Mouse (Mus musculus): ENCODE measurements around the gene Akr1c19.
"Not testable (repeated sequence)": the region's sequence is repeated elsewhere in the genome, so short reads cannot be mapped to it uniquely, and the experiment has no call there.

Gene Akr1c19

DNA sequence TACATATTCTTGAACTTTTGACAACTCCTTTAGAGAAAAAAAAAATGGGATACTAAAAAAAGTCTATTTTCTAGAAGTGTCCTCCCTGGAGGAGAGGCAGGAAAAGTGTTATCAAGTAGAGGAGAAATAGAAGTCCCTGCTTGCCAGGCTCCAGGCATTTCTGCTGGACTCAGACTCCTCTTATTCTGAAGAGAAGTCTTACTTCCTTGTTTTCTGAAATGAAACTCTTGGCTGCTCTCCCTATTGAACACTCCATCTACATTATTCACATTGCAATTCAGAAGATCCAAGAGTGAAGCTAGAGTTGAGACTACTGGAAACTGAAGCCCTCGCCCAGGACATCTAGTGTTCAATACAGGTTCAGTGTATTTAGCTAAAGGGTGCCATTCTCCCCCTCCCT, at the start of gene Akr1c19:
Gene Akr1c19, plus strand, starts transcription at position 260 of the 400 bp plus-strand sequence.
- no peak for DNase-seq (ENCODE audit: low read depth, low spot score)

DNA sequence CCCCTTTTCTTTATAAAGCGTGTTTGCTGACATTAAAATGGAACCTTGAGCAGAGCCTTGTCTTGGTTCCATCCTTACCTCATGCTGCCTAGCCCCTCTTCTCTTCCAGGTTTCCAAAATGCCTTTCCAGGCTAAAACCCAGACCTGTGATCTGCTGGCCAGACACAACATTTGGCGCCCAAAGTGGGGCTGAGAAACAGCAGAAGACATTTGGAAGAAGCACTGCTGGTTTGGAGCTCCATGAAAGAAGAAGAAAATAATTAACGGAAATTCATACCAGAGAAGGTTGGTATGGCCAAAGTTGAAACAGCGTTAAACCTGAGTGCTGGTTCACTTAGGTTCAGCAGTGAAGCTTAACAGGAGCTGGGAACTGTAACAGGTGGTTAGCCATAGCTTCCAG, 47.2 kb upstream of the Akr1c19 start:
- DNase-seq (ENCODE audit: low read depth, low spot score): not testable (repeated sequence)

DNA sequence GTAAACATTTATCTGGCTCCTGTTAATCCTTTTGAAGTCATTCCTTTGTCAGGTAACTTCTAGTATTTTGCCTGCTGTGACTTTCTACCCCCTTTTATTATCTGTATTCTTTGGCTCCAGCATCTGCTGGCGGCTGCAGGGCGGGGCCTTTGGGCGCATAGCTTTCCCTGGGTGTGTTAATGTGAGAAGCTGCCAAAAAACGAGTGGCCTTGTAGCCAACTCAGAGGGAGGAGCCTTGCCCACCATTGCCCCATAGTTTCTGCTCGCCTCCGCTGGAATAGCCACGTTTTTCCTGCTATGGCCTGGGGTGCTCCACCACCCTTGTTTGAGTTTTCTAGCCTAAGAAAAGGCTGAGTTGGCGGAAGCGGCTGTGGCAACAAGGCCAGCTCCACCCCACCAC, 45.4 kb upstream of the Akr1c19 start:
- DNase-seq (ENCODE audit: low read depth, low spot score): no peak

DNA sequence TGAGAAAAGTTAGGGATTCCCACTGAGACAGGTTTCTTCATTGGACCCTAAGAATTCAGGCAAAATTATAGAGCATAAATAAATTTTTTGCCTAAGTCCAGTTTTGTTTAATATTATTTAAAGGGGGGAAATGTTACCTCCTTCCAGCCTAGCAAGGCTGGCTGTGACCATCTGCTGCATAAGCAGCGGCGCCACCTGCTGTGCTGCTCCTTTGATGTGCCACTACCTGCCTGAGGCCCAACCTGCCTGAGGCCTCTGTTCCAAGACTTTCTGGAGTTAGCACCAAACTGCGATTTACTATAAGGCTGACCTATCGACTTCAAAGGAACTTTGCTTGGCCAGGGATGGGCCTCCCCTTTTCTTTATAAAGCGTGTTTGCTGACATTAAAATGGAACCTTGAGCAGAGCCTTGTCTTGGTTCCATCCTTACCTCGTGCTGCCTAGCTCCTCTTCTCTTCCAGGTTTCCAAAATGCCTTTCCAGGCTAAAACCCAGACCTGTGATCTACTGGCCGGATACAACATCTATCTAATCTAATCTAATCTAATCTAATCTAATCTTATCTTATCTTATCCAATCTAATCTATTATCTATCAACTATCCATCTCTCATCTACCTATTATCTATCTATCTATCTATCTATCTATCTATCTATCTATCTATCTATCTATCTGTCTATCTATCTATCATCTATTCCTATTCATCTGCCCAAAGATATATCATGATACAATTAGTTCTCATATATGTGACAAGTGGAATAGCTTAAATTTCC, 41.7 kb upstream of the Akr1c19 start:
- DNase-seq (ENCODE audit: low read depth, low spot score): peak; percentile 2

DNA sequence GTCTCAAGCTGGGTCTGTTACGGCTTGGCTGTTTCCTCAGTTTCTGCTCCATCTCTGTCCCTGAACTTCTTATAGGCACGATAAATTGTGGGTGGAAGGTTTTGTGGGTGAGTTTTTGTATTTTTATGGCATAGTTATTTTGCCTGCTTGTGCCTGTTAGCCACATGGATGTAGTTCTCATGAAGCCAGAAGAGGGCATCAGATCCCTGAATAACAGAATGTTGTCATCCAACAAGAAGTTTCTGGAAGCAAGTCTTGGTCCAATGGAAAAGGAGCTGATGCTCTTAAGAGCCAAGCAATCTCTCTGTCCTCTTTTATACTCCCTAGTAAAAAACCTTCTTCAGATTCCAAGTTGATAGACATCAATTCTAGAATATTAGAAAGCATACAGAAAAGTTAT, 40.3 kb upstream of the Akr1c19 start:
- peak; percentile 37 for DNase-seq (ENCODE audit: low read depth, low spot score)

DNA sequence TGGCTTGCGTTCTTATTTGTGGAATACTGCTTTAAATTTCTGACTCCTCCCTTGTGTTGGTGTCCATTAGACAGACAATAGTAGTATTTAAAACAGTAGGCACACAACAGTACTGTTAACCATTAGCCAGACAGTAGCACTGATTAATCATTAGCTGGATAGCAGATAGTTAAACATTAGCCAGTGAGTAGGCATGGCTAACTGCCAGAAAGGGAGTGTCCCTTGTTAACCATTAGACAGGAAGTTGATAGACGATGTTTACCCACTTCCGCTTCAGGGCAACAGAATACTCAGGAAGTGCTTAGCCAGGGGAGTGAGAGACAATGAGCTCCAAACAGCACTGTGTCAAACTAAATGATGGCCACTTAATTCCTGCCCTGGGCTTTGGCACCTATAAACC, 37.6 kb upstream of the Akr1c19 start, which contains the start of gene Akr1c13:
Gene Akr1c13, plus strand, starts transcription at position 247 of the 400 bp plus-strand sequence.
- DNase-seq (ENCODE audit: low read depth, low spot score): no peak

DNA sequence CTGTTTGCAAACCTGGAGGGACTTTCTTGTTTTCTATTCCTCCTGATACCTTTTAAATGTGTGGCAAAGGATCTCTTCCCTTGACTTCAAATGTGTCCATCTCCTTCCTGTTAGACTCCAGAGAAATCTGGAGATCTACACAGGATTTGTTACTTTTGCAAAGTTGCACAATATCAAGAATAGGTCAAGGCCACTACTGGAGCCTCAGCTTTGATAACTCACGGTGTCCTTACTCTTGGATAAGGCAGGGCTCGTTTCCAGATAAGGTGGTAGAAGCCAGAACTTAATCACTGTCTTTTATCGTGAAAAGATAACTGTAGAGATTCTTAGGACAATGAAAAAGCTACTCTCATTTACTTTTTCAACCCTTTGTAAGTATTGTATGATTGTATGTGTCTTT, 36.0 kb upstream of the Akr1c19 start:
- DNase-seq (ENCODE audit: low read depth, low spot score): no peak

DNA sequence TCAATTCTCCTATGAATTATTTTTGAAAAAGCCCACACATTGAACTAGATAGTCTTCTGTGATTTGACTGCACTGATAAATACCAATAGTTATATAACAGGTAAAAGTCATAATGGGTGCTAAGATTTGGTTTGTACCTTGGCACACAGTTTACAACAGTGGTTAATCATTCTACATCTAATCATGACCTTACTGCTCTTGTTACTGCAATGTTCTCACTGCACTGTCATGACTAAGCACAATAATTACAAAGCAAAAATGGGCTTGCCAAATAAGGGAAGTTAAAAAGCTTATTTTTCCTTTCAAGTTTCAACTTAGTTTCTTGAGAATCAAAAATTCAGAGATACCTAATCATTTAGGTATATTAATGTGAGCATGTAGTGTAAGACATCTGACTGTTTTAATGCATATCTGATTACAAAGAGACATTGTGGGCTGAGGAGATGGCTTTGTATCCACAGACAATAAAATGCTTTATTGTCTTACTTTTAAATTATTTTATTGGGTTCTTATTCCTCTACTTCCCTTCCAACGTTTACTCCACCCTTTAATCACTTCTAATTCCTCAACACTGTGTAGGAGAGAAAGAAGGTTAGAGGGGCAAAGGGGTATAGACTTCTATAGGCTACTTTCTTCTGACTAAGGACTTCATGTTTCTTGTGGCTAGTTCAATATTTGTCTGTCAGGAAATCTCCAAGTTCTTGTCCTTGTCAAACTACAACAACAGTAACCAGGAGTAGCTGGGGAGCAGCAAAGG, 22.2 kb upstream of the Akr1c19 start:
- no peak for DNase-seq (ENCODE audit: low read depth, low spot score)

DNA sequence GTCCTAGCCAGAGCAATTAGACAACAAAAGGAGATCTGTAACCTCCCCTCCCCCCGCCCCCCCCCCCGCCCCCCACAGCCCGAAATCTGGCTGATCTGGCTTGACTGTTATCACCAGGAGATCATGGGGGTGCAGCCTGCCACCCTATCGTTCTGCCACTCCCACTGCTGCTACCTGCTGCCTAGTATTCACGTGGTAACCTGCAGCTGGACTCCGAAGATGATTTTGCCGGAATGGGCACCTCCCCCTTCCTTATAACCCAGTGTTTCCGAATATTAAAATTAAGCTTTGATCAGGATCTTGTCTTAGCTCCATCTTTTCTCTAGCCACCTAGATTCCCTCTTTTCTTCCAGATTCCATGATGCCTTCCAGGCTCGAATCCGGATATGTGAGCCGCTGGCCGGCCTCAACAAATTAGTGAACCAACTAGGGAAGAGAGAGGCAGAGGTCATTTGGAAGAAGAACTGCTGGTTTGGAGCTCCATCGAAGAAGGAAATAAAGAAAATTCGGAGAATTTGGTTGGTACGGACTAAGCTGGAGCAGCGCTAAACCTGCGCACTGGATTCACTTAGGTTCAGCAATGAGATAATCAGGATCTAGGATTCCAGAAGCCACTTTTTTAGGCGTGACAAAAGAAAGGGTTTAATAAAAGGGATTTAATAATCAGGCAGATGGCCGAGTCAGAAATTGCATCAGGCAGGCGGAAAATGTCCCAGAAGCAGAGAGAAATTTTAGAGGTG, 16.8 kb upstream of the Akr1c19 start:
- DNase-seq (ENCODE audit: low read depth, low spot score): no peak

DNA sequence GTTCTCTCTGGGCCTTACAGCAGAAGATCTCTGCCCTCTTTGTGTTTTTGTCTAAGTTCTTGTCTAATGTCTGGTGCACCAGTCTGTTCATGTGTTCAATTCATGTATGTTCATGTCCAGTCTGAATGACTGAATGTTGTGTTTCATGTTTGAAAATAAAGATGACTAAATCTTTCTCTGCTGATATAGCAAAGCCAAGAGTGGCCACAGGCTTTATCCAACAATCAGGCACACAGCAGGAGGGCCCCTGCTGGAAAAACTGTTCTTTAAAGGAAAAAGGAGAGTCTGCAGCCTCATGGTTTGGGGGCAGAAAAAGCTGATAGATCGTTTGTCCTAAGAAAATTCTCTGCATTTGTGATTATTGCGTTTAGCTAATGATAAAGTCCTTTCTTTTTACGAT, 16.2 kb upstream of the Akr1c19 start:
- no peak for DNase-seq (ENCODE audit: low read depth, low spot score)

DNA sequence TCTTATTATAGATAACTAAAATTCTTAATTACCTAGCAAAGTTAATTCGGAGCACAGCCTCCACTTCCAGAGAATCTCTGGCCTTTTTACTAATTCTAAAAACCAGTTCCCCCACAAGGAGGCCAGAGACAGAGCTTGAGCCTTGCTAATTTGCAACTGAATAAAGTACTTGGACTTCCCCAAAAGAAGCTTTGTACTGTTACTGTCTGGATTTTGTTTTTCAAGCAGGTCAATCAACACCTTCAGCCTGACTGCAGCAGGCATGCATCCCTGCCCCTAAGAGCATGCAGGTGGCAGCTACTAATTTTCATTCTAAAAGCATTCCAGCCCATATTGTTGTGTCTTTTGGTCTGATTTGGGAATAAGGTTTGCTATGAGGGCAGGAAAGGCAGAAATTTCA, 13.0 kb upstream of the Akr1c19 start:
- DNase-seq (ENCODE audit: low read depth, low spot score): not testable (repeated sequence)

DNA sequence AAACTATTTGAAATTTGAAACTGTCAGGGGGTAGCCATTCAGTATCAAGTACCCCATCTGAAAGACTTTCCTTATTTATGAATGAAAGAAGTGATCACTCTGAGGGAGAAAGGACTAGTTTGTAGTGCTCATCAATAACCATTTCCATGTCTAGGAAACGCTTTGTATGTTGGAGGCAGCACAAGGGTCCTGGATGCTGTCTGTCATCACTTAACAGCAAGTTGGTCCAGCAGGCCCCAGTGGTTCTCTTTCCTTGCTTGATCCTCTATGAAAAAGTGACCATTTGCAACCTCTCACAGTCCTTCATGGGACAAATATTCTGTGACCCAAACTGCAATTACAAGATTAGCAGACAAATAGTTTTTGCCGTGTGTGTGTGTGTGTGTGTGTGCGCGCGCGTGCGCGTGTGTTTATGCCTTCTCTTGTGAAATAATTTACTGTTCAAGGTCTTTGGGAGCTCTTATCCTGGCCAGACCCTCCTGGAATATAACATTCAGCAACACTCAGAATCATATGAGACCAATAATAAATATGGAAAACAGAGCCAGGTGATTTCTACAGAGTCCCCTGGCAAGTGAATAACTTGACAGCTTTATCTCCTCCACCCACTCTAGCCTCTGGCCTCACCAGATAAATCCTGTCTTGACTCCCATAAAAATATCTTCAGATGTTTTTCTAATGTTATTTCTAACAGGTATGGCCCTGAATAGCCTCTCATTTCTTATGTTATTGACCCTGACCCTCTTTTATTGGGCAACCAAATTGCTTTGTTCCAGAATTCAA, 2.5 kb downstream of the Akr1c19 start:
- DNase-seq (ENCODE audit: low read depth, low spot score): no peak

DNA sequence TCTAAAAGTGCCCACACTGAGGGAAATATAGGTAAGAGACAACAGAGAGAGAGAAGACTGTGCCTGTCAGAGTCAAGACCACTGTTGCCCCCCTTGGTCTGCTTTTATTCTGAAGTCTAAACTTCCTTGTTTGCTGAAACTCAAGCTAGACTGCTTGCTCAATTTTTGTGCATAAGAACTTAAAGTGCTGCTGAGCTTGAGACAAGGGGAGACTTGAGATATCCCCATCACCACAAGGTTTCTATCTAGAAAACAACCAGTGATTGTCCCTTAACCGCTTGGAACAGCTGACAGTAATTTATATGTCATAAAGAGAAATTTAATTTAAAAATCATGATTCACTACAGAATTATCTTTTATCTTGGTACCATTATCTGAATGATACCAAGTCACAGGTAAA, 4.6 kb downstream of the Akr1c19 start:
- no peak for DNase-seq (ENCODE audit: low read depth, low spot score)

DNA sequence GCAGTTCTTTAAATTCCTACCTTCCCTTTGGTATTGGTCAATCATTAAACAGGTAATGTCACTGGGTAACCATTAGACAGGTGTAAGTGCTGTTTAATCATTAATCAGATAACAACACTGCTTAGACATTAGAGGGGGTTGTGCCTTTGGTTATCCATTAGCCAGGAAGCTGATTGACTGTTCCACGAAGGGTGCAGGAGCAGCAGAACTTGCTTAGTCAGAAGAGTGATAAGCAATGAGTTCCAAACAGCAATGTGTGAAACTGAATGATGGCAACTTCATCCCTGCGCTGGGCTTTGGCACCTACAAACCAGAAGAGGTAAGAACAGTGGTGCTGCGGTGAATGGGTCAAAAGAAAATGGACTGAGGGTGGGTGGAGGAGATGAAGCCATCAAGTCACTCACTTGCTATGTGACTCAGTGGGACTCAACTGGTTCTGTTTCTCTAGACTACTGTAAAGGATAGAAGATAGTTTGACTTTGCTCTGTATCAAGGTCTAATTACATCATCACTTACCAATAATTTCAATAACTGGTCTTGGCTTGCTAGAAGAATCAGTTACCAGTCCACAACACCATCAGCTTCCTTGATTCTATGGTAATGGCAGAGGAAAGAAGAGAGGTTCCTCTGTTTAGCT, 5.2 kb downstream of the Akr1c19 start:
- no peak for DNase-seq (ENCODE audit: low read depth, low spot score)

DNA sequence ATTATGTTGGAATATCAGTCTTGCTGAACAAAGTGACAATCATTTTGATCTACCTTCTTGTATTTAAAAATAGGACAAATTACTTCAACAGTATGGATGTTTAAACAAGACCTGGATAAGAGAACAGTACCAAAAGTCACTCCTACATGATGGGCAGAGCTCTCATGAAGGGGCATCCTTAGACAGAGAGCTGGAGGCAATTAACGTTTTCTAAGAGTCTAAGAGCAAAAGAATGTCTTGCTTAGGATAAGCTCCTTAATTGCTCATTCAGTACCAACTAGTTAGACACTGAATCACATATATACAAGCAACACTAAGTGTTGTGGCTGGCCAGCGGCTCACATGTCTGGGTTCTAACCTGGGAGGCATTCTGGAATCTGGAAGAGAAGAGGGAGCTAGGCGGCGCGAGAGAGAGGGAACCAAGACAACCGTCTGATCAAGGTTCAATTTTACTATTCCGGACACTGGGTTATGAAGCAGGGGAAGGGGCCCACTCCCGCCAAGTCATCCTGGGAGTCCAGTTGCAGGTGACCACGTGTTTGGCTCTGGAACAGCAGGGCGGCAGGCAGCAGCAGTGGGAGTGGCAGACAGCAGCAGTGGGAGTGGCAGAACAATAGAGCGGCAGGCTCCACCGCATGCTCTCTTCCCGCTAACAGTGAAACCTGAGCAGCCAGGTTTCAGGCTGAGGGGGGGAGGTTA, 16.5 kb downstream of the Akr1c19 start:
- DNase-seq (ENCODE audit: low read depth, low spot score): peak; percentile 3

DNA sequence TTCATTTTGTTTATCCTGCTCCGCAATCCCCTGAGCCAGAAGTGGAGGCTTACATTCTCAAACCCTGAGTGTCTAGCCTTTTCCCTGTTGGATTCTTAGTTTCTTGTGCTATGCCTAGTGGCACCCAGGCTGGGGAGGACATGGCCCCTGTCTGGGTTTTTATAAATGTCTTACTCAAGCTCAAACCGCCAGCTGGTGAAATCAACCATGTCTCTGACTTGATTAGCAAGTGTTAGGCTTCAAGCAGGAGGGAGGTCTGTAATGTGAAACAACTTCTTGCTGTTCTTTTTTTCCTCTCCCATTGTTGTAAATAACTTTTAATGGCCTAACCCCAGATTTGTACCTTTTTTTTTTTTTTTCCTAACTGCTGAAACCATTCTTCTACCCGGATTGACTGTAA, 20.8 kb downstream of the Akr1c19 start:
- DNase-seq (ENCODE audit: low read depth, low spot score): no peak

DNA sequence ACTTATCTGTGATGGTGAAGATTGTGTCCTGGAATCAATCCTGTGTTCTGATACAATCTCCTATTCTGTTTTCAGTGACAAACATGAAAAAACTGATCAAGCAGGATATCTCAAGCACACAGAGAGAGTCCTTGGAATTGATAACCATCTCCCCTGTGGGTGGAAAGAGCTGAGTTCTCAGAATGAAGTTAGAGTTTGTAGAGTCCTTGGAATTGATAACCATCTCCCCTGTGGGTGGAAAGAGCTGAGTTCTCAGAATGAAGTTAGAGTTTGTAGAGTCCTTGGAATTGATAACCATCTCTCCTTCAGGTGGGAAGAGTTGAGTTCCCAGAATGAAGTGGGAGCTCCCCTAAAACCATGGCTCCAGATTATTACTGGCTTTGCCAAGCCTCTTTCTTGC, 28.4 kb downstream of the Akr1c19 start:
- DNase-seq (ENCODE audit: low read depth, low spot score): not testable (repeated sequence)

DNA sequence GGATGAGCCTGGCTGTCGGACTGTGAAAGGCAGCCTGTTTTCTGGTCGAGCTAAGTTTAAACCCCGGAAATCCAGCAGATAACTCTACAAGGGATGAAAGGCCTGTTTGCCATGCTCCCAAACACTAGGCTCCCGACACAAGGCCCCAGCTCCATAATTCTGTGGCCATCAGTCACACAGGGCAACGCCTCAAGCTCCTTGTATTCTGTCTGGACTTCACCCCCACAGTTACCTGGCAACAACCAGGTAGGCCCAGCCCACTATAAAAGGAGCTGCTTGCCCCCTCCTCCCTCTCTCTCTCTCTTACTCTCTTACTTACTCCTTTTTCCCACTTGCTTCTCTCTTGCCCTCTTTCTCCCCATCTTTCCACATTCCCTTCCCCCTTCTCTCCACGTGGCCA, 28.8 kb downstream of the Akr1c19 start:
- no peak for DNase-seq (ENCODE audit: low read depth, low spot score)

DNA sequence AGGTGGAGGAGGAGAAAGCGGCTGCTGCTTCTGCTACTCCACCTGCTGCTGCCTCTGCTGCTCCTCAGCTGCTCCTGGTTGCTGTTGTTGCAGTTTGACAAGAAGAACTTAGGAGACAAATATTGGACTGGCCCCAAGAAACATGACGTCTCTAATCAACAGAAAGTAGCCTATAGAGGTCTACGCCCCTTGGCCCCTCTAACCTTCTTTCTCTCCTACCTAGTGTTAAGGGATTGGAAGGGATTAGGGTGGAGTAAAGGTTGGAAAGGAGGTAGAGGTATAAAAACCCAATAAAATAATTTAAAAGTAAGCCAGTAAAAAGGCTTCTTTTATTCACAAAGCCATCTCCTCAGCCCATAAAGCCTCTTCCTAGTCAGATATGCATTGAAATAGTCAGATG, 36.1 kb downstream of the Akr1c19 start:
- DNase-seq (ENCODE audit: low read depth, low spot score): no peak

DNA sequence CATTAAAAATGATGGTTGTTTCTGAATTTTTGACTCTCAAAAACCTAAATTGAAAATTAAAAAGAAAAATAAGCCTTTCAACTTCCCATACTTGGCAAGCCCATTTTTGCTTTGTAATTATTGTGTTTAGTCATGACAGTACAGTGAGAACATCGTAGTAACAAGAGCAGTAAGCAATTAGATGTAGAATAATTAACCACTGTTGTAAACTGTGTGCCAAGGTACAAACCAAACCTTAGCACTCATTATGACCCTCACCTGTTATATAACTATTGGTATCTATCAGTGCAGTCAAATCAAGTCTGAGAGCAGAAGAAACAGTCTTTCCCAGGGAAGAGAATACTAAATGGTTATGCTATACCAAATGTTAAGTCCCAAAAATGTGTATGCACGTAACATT, 36.5 kb downstream of the Akr1c19 start:
- no peak for DNase-seq (ENCODE audit: low read depth, low spot score)
